Mouse (Mus musculus) spleen, adult 2 months (tissue): ENCODE data around the gene Aff3. TPM values are rescaled to one million over a fixed set of nuclear protein-coding genes. Genes with fewer than 3 reads are reported as not detected.
"Not testable (repeated sequence)": the region's sequence is repeated elsewhere in the genome, so short reads cannot be mapped to it uniquely, and the experiment has no call there.

Experiments used
- DNase-seq, 2 experiments: peaks; one replicate each; pipeline versions ENCODE4 v3.0.0 to v3.0.0-alpha.2; 2012 to 2021; ENCODE audit warnings: low spot score in 2 of 2, low read depth in 1 of 2
- H3K27ac ChIP-seq: fragments of 200-500 bp; 2 replicates; pipeline ENCODE4 v1.5.1; 2012; ENCODE audit warnings: low read length, inconsistent platforms; ENCODE audit not compliant: insufficient read depth
- H3K27me3 ChIP-seq: fragments of 200-500 bp; 2 replicates; pipeline ENCODE4 v1.6.1; 2012; ENCODE audit warnings: mild to moderate bottlenecking, moderate library complexity, low read length, inconsistent platforms; ENCODE audit not compliant: control insufficient read depth, insufficient read depth
- H3K36me3 ChIP-seq: fragments of 200-500 bp; 2 replicates; pipeline ENCODE4 v1.6.1; 2012; ENCODE audit warnings: mild to moderate bottlenecking, low read length, inconsistent platforms; ENCODE audit not compliant: control insufficient read depth, insufficient read depth
- H3K4me1 ChIP-seq: fragments of 200-500 bp; 2 replicates; pipeline ENCODE4 v1.6.1; 2011; ENCODE audit warnings: inconsistent platforms; ENCODE audit not compliant: control insufficient read depth, insufficient read depth, insufficient read length
- H3K4me3 ChIP-seq: fragments of 200-500 bp; 2 replicates; pipeline ENCODE4 v1.5.1; 2011; ENCODE audit warnings: mild to moderate bottlenecking, inconsistent platforms; ENCODE audit not compliant: insufficient read depth, insufficient read length; ENCODE audit errors: extremely low read depth
- CTCF ChIP-seq: fragments of 200-500 bp; IDR thresholded peaks from 2 replicates; pipeline ENCODE4 v1.5.1; 2011; ENCODE audit warnings: mild to moderate bottlenecking, inconsistent platforms; ENCODE audit not compliant: insufficient read depth, insufficient read length, insufficient replicate concordance; ENCODE audit errors: extremely low read depth
- POLR2A ChIP-seq: fragments of 200-500 bp; IDR thresholded peaks from 2 replicates; pipeline ENCODE4 v1.6.1; 2011; ENCODE audit warnings: low read depth, low read length, inconsistent platforms
- WGBS: fragments of 180-500 bp; shearing (Covaris S2); methylation state at CpG from one replicate; pipeline ENCODE4 v1.1.7; 2018; 5-methylcytosine and 5-hydroxymethylcytosine counted together
- polyA plus RNA-seq: library from polyadenylated mRNA; depleted of rRNA; stranded (reverse); fragments of >200 nt; gene quantifications from 2 replicates; pipeline ENCODE4 v1.2.3, GENCODE M21; 2012

The Aff3 gene
- polyA plus RNA-seq, 1 experiment = 20.2 TPM

GRCm38 (mm10) chr1:38439751-38440470 is 224.8 kb downstream of the Aff3 start:
- 66% methylated on average over 4 of the region's 4 CpGs for WGBS
- DNase-seq = no peak
- H3K27ac ChIP-seq = no peak overlapping the region
- no peak for TF ChIP-seq POLR2A
- TF ChIP-seq CTCF = no peak
- no peaks in the 10 kb centered on the region; the same call in 1 of the 2 replicates for H3K4me1 ChIP-seq
- no peaks in the 10 kb centered on the region for H3K36me3 ChIP-seq
- H3K27me3 ChIP-seq = no peaks in the 10 kb centered on the region
- H3K4me3 ChIP-seq = no peak overlapping the region

DNA sequence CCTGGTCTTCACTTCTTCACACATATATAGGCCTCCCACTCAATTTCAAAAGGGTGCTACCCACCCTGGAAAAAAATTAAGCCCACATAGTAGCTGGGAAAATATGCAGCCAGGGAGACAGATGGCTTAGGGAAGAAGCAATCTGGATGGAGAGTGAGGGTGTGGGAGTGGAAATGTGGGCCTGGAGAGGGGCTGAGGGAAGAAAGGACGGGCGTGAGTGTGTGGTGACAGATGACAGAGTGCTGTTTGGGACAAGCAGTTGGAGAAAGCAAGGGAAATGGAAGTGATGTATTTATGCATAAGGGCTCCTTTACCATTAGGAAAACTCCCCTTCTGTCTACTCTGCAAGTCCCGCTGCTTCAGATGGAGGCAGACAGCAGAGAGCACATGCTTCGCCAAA is 226.3 kb downstream of the Aff3 start:
- no peak for DNase-seq
- WGBS = 92% methylated on average over 4 of the region's 4 CpGs
- Histone ChIP-seq H3K4me1 (no peaks in the 10 kb centered on the region; the same call in 1 of the 2 replicates), H3K27me3 (no peaks in the 10 kb centered on the region), H3K36me3 (no peaks in the 10 kb centered on the region), H3K4me3 (no peak overlapping the region), H3K27ac (no peak overlapping the region)
- TF ChIP-seq POLR2A = no peak
- TF ChIP-seq CTCF = no peak

- Histone ChIP-seq H3K36me3 (no peaks in the 10 kb centered on the region), H3K27me3 (no peaks in the 10 kb centered on the region), H3K4me1 (no peaks in the 10 kb centered on the region; the same call in 1 of the 2 replicates), H3K4me3 (no peak overlapping the region), H3K27ac (no peak overlapping the region)
- TF ChIP-seq POLR2A (no peak), CTCF (no peak)
- 74% methylated on average over 4 of the region's 4 CpGs for WGBS
- DNase-seq = no peak
These were observed 227.1 kb downstream of the Aff3 start for GRCm38 (mm10) chr1:38437671-38438070.

GRCm38 (mm10) chr1:38436471-38437340 is 228.0 kb downstream of the Aff3 start:
- H3K4me3 ChIP-seq = no peak overlapping the region
- H3K4me1 ChIP-seq = no peaks in the 10 kb centered on the region; the same call in 1 of the 2 replicates
- TF ChIP-seq CTCF (no peak), POLR2A (no peak)
- H3K27me3 ChIP-seq = no peaks in the 10 kb centered on the region
- no peak overlapping the region for H3K27ac ChIP-seq
- H3K36me3 ChIP-seq = no peaks in the 10 kb centered on the region
- DNase-seq = no peak
- WGBS = 86% methylated on average over 12 of the region's 12 CpGs

- DNase-seq, H3K27ac ChIP-seq, H3K4me1 ChIP-seq, H3K36me3 ChIP-seq, H3K4me3 ChIP-seq, H3K27me3 ChIP-seq: not testable (repeated sequence)
- 93% methylated on average over 12 of the region's 12 CpGs for WGBS
These were observed 234.4 kb downstream of the Aff3 start for GRCm38 (mm10) chr1:38430311-38430710.

DNA sequence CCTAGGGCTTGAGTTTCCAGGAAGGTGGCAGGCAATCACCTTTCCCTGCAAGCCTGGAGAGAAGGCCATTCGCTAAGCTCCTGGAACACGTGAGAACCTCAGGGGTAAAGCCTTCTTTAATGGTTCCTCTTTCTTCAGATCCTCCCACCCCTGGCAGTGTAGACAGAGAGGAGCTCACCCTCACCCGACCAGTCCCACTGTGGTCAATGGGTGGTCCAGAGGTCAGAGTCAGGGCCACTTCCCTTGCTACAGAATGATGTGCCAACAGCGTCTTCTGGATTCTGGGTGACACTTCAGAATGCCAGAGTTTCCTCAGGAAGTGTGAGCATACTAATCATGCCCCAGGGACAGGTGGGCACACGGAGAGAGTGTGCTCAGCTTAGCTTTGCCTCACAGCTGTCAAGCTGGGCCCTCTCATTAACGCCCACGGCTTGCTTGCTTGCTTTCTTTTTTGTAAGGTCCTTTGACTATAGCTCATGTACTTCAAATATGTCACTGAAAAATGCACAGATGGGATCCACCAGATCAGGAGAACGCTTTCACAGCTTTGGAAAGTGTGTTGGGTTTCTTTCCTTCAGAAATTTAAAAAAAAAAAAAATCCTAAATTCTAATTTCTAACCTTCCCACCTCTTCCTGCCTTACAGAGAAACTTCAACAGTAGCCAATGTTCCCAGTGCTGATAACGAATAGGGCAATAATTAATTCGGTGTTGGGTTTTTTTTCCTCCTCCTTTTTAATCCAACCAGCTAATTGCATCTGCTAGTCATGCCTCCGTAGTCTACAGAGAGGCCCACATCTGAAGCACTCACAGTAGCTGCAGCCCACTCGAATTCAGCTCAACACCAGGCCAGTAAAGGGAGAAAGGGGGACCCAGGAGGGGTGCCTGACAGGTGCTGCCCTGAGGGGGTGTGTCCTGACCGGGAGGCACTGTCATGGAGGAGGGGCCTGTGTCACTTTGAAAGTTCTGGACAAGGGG is 235.8 kb downstream of the Aff3 start:
- WGBS = 43% methylated on average over 13 of the region's 13 CpGs
- H3K27ac ChIP-seq = no peak overlapping the region
- DNase-seq = no peak
- no peak overlapping the region for H3K4me3 ChIP-seq
- TF ChIP-seq CTCF (no peak), POLR2A (no peak)
- no peaks in the 10 kb centered on the region for H3K4me1 ChIP-seq
- no peaks in the 10 kb centered on the region for H3K27me3 ChIP-seq
- no peaks in the 10 kb centered on the region for H3K36me3 ChIP-seq
